Mouse (Mus musculus) lung, embryonic 15.5 days (tissue): ENCODE data around the gene Ndufa13. TPM values are rescaled to one million over a fixed set of nuclear protein-coding genes. Genes with fewer than 3 reads are reported as not detected.
"Not testable (repeated sequence)": the region's sequence is repeated elsewhere in the genome, so short reads cannot be mapped to it uniquely, and the experiment has no call there.

Source experiments
- ATAC-seq: fragments of 200-750 bp; cut with Nextera tagmentation; 2 replicates; pipeline ENCODE4 v1.8.0; 2017; ENCODE audit warnings: moderate number of reproducible peaks, borderline replicate concordance; ENCODE audit not compliant: low FRiP score, low TSS enrichment; ENCODE audit errors: extremely low read depth
- H3K27ac ChIP-seq: fragments of 300-500 bp; sonication (generic); 2 replicates; pipeline ENCODE4 v1.5.1; 2015; ENCODE audit warnings: moderate library complexity, mild to moderate bottlenecking, inconsistent platforms
- H3K27me3 ChIP-seq: fragments of 300-500 bp; sonication (generic); 2 replicates; pipeline ENCODE4 v1.6.1; 2015; ENCODE audit warnings: inconsistent platforms
- H3K36me3 ChIP-seq: fragments of 300-500 bp; sonication (generic); 2 replicates; pipeline ENCODE4 v1.6.1; 2015; ENCODE audit warnings: inconsistent platforms
- H3K4me1 ChIP-seq: fragments of 300-500 bp; sonication (generic); 2 replicates; pipeline ENCODE4 v1.6.1; 2015; ENCODE audit warnings: inconsistent platforms
- H3K4me2 ChIP-seq: fragments of 300-500 bp; sonication (generic); 2 replicates; pipeline ENCODE4 v1.6.1; 2015; ENCODE audit warnings: inconsistent platforms, mild to moderate bottlenecking, moderate library complexity
- H3K4me3 ChIP-seq: fragments of 300-500 bp; sonication (generic); 2 replicates; pipeline ENCODE4 v1.5.1; 2015; ENCODE audit warnings: mild to moderate bottlenecking, inconsistent platforms
- H3K9ac ChIP-seq: fragments of 300-500 bp; sonication (generic); 2 replicates; pipeline ENCODE4 v1.6.1; 2015; ENCODE audit warnings: inconsistent platforms
- H3K9me3 ChIP-seq: fragments of 300-500 bp; sonication (generic); 2 replicates; pipeline ENCODE4 v1.6.1; 2016; ENCODE audit warnings: inconsistent platforms
- WGBS: fragments of 180-500 bp; shearing (Covaris S2); methylation state at CpG from one replicate; pipeline ENCODE4 v1.1.7; 2015; 5-methylcytosine and 5-hydroxymethylcytosine counted together
- polyA plus RNA-seq: library from polyadenylated mRNA; unstranded; fragments of >200 nt; fragmentation: Nextera tagmentation; extraction: Ambion mirVana; gene quantifications from 2 replicates; pipeline ENCODE4 v1.2.1, GENCODE M21; 2015

The Ndufa13 gene
- polyA plus RNA-seq: 162 and 177 TPM in 2 replicates

DNA sequence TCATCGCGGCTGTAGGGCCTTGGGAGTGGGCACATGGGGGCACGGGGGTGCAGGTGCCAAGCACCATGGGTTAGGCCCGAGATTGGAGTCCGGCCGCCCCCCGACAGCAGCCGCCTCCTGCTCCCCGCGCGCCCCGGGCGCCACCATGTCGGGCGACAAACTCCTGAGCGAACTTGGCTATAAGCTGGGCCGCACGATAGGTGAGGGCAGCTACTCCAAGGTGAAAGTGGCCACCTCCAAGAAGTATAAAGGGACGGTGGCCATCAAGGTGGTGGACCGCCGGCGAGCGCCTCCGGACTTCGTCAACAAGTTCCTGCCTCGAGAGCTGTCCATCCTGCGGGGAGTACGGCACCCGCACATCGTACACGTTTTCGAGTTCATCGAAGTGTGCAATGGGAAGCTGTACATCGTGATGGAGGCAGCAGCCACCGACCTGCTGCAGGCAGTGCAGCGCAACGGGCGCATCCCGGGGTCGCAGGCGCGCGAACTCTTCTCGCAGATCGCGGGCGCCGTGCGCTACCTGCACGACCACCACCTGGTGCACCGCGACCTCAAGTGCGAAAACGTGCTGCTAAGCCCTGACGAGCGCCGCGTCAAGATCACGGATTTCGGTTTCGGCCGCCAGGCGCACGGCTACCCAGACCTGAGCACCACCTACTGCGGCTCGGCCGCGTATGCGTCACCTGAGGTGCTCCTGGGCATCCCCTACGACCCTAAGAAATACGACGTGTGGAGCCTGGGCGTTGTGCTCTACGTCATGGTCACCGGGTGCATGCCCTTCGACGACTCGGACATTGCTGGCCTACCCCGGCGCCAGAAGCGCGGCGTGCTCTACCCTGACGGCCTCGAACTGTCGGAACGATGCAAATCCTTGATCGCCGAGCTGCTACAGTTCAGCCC lies at the start of gene Ndufa13, which contains the start of the genes Tssk6 and Yjefn3:
Ndufa13 (minus strand) TSS at position 396 of the 900 bp plus-strand sequence.
Tssk6 (plus strand) TSS at position 22 of the 900 bp plus-strand sequence.
Yjefn3 (minus strand) TSS at position 550 of the 900 bp plus-strand sequence.
- Histone ChIP-seq H3K27ac (peak within 1 kb of the TSS; percentile 90), H3K4me3 (peak within 1 kb of the TSS; percentile 72), H3K4me2 (peak within 1 kb of the TSS; percentile 95), H3K9ac (peak within 1 kb of the TSS; percentile 71), H3K27me3 (no peaks in the 10 kb centered on the region), H3K36me3 (no peaks in the 10 kb centered on the region), H3K9me3 (no peaks in the 10 kb centered on the region), H3K4me1 (peaks cover 31% of the 10 kb centered on the region)
- WGBS: 5% methylated on average over 89 of the region's 89 CpGs
- peak; percentile 15 for ATAC-seq

DNA sequence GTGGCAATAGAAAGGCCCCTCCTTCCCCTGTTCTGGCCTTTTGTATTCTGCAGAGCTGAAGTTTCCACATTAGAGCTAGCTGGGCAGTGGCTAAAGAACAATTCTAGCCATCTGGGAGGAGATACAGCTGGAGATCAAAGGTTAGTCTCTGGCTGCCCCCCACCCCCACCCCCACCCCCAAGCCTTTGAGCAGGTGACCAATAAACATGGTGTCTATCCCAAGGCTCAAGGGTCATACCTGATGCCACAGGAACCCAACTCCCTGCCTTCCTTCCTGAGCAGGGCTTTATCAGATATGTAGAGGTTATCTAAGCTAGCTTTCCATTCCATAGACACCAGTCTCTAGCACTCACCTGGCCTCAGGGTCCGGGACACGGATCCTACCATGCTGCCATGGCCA lies 47.9 kb upstream of the Ndufa13 start:
- Histone ChIP-seq H3K9ac (no peak overlapping the region), H3K27ac (no peak overlapping the region), H3K4me1 (0 out of 2 replicates have a peak, but pooled peaks cover 9% of the 10 kb centered on the region), H3K27me3 (no peaks in the 10 kb centered on the region), H3K4me3 (no peak overlapping the region), H3K4me2 (no peak overlapping the region), H3K36me3 (0 out of 2 replicates have a peak, but pooled peaks cover 14% of the 10 kb centered on the region), H3K9me3 (no peaks in the 10 kb centered on the region)
- no peak for ATAC-seq
- 87% methylated on average over 2 of the region's 2 CpGs for WGBS

DNA sequence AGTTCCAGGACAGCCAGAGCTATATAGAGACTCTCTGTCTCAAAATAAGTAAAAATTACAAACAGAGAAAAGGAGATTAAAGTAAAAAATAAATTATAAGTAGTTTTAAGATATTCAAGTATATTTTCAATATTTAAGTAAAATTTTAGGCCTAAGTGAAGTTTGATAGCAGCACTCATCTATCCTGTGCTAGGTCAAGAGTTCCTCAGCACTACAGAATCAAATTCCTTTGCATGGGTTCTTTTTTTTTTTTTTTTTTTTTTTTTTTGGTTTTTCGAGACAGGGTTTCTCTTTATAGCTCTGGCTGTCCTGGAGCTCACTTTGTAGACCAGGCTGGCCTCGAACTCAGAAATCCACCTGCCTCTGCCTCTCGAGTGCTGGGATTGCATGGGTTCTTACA lies 40.1 kb upstream of the Ndufa13 start:
- H3K9me3 ChIP-seq, H3K36me3 ChIP-seq, H3K27ac ChIP-seq, H3K27me3 ChIP-seq, H3K4me3 ChIP-seq, H3K4me2 ChIP-seq, H3K9ac ChIP-seq, ATAC-seq: not testable (repeated sequence)
- WGBS: 77% methylated on average over 3 of the region's 3 CpGs
- peaks cover 20% of the 10 kb centered on the region for H3K4me1 ChIP-seq

DNA sequence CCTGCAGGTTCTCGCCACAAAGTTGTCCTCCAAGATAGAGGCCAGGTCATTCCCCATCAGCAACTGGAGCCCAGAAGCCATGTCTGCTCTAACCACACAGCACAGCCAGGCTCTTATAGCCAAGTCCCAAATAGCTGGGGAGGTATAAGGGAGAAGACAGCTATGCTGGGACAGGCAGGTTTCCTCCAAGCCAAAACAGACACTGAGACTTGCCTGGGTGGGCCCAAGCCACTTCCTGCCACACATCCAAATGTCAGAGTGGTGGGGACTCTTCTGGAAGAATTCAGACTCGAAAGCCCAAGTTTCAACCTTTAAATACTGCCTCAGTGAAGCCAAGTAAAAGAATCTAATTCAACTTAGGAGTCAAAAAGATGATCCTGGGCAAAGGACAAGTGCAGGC lies 38.0 kb upstream of the Ndufa13 start:
- H3K4me1 ChIP-seq: peaks cover 41% of the 10 kb centered on the region
- H3K9me3 ChIP-seq: no peaks in the 10 kb centered on the region
- no peaks in the 10 kb centered on the region for H3K27me3 ChIP-seq
- no peak for ATAC-seq
- H3K4me3 ChIP-seq: no peak overlapping the region
- no peak overlapping the region for H3K27ac ChIP-seq
- 81% methylated on average over 2 of the region's 2 CpGs for WGBS
- H3K9ac ChIP-seq: no peak overlapping the region
- no peak overlapping the region for H3K4me2 ChIP-seq
- no peaks in the 10 kb centered on the region; the same call in 1 of the 2 replicates for H3K36me3 ChIP-seq

DNA sequence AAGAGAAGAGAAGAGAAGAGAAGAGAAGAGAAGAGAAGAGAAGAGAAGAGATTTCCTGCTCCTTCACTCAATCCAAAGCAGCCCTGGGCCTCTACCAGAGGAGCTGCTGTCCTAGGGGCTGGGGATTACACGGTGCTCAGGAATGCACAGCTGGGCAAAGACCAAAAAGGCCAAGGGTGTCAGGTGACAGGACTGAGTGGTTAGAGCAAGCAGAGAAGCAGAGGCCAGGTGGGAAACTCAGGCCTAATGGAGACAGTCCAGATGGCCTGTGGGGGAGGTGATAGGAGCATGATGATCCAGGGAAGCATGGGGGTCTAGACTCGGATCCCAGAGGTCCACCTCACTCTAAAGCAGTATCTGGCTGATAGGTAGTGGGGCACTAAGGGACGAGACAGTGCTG lies 37.3 kb upstream of the Ndufa13 start:
- ATAC-seq: no peak
- Histone ChIP-seq H3K27ac (no peak overlapping the region), H3K4me1 (peaks cover 46% of the 10 kb centered on the region), H3K9ac (no peak overlapping the region), H3K27me3 (no peaks in the 10 kb centered on the region), H3K36me3 (peaks cover 4% of the 10 kb centered on the region; the same call in 1 of the 2 replicates), H3K9me3 (no peaks in the 10 kb centered on the region), H3K4me3 (no peak overlapping the region), H3K4me2 (no peak overlapping the region)
- 23% methylated on average over 3 of the region's 3 CpGs for WGBS

DNA sequence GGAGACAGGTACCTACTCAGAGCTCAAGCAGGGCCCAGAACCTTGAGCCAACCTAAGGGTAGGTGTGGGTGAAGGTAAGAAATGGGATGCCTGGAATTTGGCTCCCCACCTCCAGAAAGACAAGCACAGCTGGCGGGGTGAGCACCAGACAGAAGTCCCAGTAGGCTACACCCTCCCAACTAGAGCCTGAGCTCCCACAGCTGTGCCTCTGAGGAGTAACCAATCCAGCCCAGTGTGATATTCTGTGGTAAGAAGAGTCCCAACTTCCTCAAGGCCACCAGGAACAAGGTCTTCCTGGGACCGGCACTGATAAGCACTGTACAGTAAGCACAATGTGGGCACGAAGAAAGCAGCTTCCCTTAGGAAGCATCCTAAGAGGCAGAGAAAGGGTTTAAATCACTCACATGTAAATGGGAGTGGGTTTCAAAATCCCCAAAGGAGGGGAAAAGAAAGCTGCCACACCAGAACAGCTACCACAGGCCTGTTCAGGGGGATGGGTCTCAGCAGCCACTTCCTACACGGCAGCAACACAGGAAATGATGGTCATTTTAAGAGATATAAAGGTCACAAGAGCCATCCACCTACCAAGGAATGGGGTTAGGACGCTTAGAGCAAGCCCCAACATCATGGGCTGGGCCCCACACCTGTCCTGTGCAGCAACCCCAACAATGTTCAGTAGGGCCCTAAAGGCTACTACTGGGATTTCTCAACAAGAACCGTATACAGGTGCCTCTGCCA lies 36.1 kb upstream of the Ndufa13 start:
- ATAC-seq: no peak
- WGBS: 68% methylated on average over 6 of the region's 6 CpGs
- H3K9ac ChIP-seq: no peak overlapping the region
- no peak overlapping the region for H3K4me3 ChIP-seq
- peaks cover 9% of the 10 kb centered on the region; the same call in 1 of the 2 replicates for H3K36me3 ChIP-seq
- H3K4me1 ChIP-seq: peaks cover 48% of the 10 kb centered on the region
- H3K27me3 ChIP-seq: no peaks in the 10 kb centered on the region
- no peak overlapping the region for H3K4me2 ChIP-seq
- H3K9me3 ChIP-seq: no peaks in the 10 kb centered on the region
- H3K27ac ChIP-seq: no peak overlapping the region

DNA sequence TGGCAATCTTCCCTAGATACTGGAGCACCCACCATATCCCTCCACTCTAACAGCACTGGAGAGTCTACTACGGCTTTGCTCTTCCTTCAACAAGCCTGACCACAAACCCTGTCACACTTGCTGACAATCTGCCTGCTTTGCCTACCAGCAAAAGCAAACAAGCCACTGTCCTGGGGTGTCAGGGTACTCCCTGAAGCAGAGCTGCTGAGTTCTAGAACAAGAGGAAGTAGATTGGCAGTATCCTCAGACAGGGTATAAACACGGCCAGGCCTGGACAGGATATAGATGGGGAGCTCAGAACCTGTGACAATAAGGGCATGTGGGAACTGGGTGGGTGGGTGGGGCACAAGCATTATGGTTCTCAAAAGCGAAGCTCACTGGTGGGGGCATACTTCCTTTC lies 35.1 kb upstream of the Ndufa13 start:
- Histone ChIP-seq H3K4me1 (peaks cover 48% of the 10 kb centered on the region), H3K27ac (no peak overlapping the region)

DNA sequence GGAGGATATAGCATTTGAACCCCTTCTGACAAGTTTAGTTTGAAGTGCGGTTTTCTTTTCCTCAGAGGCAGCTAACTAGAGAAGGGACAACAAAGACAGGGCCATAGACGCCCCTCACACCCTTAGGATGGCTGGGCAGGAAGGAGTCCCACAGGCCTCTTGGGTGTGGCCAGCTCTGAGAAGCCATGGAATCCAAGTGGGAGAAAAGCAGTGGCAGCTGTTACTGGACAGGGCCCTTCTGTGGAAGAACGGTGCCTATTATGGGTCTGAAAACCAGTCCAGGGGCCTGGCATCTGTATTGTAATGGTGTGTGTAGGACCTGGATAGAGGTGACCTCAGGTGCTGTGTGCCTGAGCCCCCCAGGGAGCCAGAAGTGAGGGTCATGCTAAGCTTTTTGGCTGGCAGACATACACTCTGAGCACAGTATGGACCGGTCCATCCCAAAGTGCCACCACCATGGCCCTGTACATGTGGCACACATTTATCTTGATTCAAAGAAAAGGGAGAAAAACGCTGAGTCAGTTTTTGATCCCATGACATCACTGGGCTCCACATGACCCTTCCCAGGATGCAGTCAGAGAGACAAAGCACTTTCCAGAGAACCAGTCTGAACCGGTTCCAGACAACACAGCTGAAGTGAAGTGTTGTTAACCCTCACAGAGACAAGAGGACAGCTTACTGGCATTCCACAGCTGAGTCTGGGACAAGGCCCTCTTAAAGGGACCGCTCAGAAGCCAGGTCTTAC lies 33.9 kb upstream of the Ndufa13 start:
- no peaks in the 10 kb centered on the region for H3K9me3 ChIP-seq
- peaks cover 48% of the 10 kb centered on the region for H3K4me1 ChIP-seq
- WGBS: 35% methylated on average over 7 of the region's 7 CpGs
- H3K27me3 ChIP-seq: no peaks in the 10 kb centered on the region
- H3K36me3 ChIP-seq: peaks cover 12% of the 10 kb centered on the region; the same call in 1 of the 2 replicates
- H3K9ac ChIP-seq: no peak overlapping the region
- ATAC-seq: peak; percentile 93
- H3K4me3 ChIP-seq: no peak overlapping the region
- H3K27ac ChIP-seq: peak overlapping the region; percentile 87
- H3K4me2 ChIP-seq: no peak overlapping the region

More for the DNA sequence above, 35.1 kb upstream of the Ndufa13 start:
- Histone ChIP-seq H3K4me3 (no peak overlapping the region), H3K9ac (no peak overlapping the region), H3K27me3 (no peaks in the 10 kb centered on the region), H3K4me2 (no peak overlapping the region), H3K9me3 (no peaks in the 10 kb centered on the region), H3K36me3 (peaks cover 12% of the 10 kb centered on the region; the same call in 1 of the 2 replicates)
- WGBS: 75% methylated on average over 3 of the region's 3 CpGs
- no peak for ATAC-seq

DNA sequence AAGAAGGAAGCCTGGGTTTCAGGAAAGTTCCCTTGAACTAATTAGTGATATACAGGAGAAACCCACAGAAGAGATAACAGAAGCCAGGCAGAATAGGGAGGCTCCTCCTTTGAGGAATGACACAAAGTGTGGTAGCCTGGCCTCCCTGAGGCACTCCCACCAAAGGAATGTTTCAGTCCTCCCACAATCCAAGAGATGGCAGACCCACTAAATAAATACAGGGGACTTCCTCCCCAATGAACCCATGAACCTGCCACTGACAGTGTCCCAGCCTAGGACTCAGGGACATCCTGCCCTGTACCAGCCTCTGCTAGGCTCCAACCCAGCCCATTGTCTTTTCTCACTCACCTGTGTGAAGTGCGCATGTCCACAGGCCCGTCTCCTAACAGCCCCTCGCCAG lies 33.1 kb upstream of the Ndufa13 start:
- WGBS: 74% methylated on average over 3 of the region's 3 CpGs

DNA sequence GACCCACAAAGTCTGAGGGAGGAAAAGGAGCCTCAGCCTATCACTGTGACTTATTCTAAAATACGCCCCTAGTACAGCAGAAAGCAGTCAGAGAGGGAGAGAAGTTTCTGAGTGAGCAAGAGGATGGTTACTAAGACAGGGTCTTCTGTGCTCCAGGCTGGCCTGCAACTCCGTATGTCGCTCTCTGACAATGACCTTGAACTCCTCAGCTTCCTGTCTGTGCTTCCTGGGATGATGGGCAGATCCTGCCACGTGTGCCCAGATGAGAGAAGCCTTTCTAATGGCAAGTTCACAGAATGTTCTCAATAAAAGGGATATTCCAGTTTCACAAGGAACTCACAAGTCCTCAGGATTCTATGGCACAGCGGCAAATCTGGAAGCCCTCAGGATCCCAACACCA lies 32.2 kb upstream of the Ndufa13 start:
- WGBS: 75% methylated on average over 5 of the region's 5 CpGs
- no peak overlapping the region for H3K9ac ChIP-seq

More for the DNA sequence above, 33.1 kb upstream of the Ndufa13 start:
- no peak overlapping the region for H3K4me3 ChIP-seq
- no peak overlapping the region for H3K4me2 ChIP-seq
- peaks cover 45% of the 10 kb centered on the region for H3K4me1 ChIP-seq
- no peak overlapping the region for H3K9ac ChIP-seq
- H3K27ac ChIP-seq: peak overlapping the region; percentile 87; the same call in 1 of the 2 replicates
- no peaks in the 10 kb centered on the region for H3K9me3 ChIP-seq
- ATAC-seq: no peak
- no peaks in the 10 kb centered on the region for H3K27me3 ChIP-seq
- H3K36me3 ChIP-seq: peaks cover 12% of the 10 kb centered on the region; the same call in 1 of the 2 replicates

DNA sequence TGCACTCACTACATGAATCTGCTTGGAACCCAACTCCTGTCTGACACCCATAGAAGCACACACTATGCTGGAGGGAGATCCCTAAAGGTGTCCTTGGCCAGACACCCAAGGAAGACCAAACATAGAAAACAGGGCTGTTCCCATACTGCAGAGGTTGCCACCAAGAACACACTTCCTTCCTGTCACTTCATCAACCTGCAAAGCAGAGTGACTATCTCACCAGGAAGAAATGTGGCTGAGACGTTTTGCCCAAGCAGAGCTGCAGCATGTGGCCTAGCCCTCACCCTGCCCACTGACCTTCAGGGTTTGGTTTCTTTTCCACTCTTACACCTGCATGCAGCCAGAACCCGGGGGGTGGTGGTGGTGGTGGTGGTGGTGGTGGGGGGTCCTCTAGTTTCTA lies 31.5 kb upstream of the Ndufa13 start:
- Histone ChIP-seq H3K4me2 (no peak overlapping the region), H3K4me1 (peaks cover 34% of the 10 kb centered on the region), H3K4me3 (no peak overlapping the region), H3K27ac (no peak overlapping the region), H3K9ac (no peak overlapping the region), H3K9me3 (no peaks in the 10 kb centered on the region), H3K27me3 (no peaks in the 10 kb centered on the region), H3K36me3 (peaks cover 12% of the 10 kb centered on the region; the same call in 1 of the 2 replicates)
- no peak for ATAC-seq
- 50% methylated on average over 2 of the region's 2 CpGs for WGBS

More for the DNA sequence above, 32.2 kb upstream of the Ndufa13 start:
- Histone ChIP-seq H3K4me1 (peaks cover 37% of the 10 kb centered on the region), H3K9me3 (no peaks in the 10 kb centered on the region), H3K4me3 (no peak overlapping the region), H3K27ac (no peak overlapping the region), H3K4me2 (no peak overlapping the region), H3K36me3 (peaks cover 12% of the 10 kb centered on the region; the same call in 1 of the 2 replicates), H3K27me3 (no peaks in the 10 kb centered on the region)
- no peak for ATAC-seq
